Mouse (Mus musculus) kidney, embryonic 16.5 days (tissue): ENCODE data around the gene Rhobtb1. TPM values are rescaled to one million over a fixed set of nuclear protein-coding genes. Genes with fewer than 3 reads are reported as not detected.

ENCODE experiments used
- ATAC-seq: fragments of 200-750 bp; cut with Nextera tagmentation; 2 replicates; pipeline ENCODE4 v1.8.0; 2017; ENCODE audit warnings: moderate TSS enrichment; ENCODE audit not compliant: low FRiP score, low TSS enrichment
- H3K27ac ChIP-seq: fragments of 300-500 bp; sonication (generic); 2 replicates; pipeline ENCODE4 v1.5.1; 2014; ENCODE audit warnings: low read length
- H3K27me3 ChIP-seq: fragments of 300-500 bp; sonication (generic); 2 replicates; pipeline ENCODE4 v1.6.1; 2014; ENCODE audit warnings: low read length, control low read depth, mixed read lengths; ENCODE audit not compliant: insufficient read depth
- H3K36me3 ChIP-seq: fragments of 300-500 bp; sonication (generic); 2 replicates; pipeline ENCODE4 v1.6.1; 2014; ENCODE audit warnings: low read length, control low read depth, mixed read lengths; ENCODE audit not compliant: insufficient read depth
- H3K4me1 ChIP-seq: fragments of 300-500 bp; sonication (generic); 2 replicates; pipeline ENCODE4 v1.6.1; 2014; ENCODE audit warnings: low read length, control low read depth, mixed read lengths; ENCODE audit not compliant: insufficient read depth
- H3K4me2 ChIP-seq: fragments of 300-500 bp; sonication (generic); replicated peaks from 2 replicates; pipeline ENCODE4 v1.6.1; 2014; ENCODE audit warnings: low read depth, low read length
- H3K4me3 ChIP-seq: fragments of 300-500 bp; sonication (generic); 2 replicates; pipeline ENCODE4 v1.5.1; 2014; ENCODE audit warnings: mild to moderate bottlenecking, low read length
- H3K9ac ChIP-seq: fragments of 300-500 bp; sonication (generic); replicated peaks from 2 replicates; pipeline ENCODE4 v1.6.1; 2014; ENCODE audit warnings: low read length
- H3K9me3 ChIP-seq: fragments of 300-500 bp; sonication (generic); 2 replicates; pipeline ENCODE4 v1.6.1; 2016; ENCODE audit warnings: low read length, control low read depth
- WGBS: fragments of 180-500 bp; shearing (Covaris S2); extraction: QIAGEN DNeasy Blood & Tissue Kit; methylation state at CpG from one replicate; pipeline ENCODE4 v1.1.7; 2014; 5-methylcytosine and 5-hydroxymethylcytosine counted together
- polyA plus RNA-seq: library from polyadenylated mRNA; unstranded; fragments of >200 nt; fragmentation: Nextera tagmentation; extraction: Ambion mirVana; gene quantifications from 2 replicates; pipeline ENCODE4 v1.2.1, GENCODE M21; 2015

Rhobtb1 gene
- polyA plus RNA-seq, 1 experiment from 2014 or later, result 22.2 TPM

DNA sequence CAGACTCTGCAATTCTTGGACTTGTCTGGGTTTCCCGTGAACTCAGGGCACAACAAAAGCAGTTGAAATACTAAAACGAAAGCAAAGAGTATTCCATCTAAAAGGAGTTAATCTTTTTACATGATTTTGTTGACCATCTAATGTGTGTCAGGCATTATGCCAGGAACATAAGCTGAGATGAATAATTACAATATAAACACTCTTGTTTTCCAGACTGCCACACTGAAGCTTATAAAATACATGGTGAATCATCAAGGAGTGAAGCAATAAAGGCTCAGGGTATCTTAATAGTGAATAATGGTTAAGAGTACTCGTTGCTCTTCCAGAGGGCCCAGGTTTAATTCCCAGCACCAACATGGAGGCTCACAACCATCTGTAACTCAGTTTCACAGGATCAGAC, 29.8 kb downstream of the Rhobtb1 start:
- H3K36me3 ChIP-seq, result no peaks in the 10 kb centered on the region
- H3K4me1 ChIP-seq, result peaks cover 10% of the 10 kb centered on the region; the same call in 1 of the 2 replicates
- no peak overlapping the region for H3K9ac ChIP-seq
- peaks cover 6% of the 10 kb centered on the region; the same call in 1 of the 2 replicates for H3K9me3 ChIP-seq
- no peak overlapping the region for H3K27ac ChIP-seq
- H3K4me2 ChIP-seq, result no peak overlapping the region
- 47% methylated on average over 3 of the region's 3 CpGs for WGBS
- no peak for ATAC-seq
- no peak overlapping the region for H3K4me3 ChIP-seq
- H3K27me3 ChIP-seq, result no peaks in the 10 kb centered on the region

DNA sequence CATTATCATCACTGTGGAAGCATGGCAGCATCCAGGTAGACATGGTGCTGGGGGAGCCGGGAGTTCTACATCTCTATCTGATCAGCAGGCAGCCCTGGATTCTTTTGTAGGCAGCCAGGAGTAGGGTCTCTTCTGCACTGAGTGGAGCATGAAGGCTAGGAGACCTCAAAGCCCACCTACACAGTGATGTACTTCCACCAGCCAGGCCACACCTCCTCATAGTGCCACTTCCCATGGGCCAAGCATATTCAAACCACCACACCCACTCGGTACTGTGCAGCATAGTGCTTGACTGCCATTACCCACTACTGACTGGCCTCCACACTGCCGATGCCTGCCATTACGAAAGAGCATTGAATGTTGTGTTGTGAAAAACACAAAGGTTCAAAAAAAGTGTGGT, 33.7 kb downstream of the Rhobtb1 start:
- Histone ChIP-seq H3K27ac (peak overlapping the region; percentile 86; the same call in 1 of the 2 replicates), H3K36me3 (no peaks in the 10 kb centered on the region), H3K4me2 (no peak overlapping the region), H3K4me3 (no peak overlapping the region), H3K4me1 (peaks cover 13% of the 10 kb centered on the region; the same call in 1 of the 2 replicates), H3K9me3 (0 out of 2 replicates have a peak, but pooled peaks cover 3% of the 10 kb centered on the region), H3K27me3 (no peaks in the 10 kb centered on the region), H3K9ac (no peak overlapping the region)
- WGBS, result 97% methylated on average over 4 of the region's 4 CpGs
- ATAC-seq, result peak; percentile 44; the same call in 1 of the 2 replicates

DNA sequence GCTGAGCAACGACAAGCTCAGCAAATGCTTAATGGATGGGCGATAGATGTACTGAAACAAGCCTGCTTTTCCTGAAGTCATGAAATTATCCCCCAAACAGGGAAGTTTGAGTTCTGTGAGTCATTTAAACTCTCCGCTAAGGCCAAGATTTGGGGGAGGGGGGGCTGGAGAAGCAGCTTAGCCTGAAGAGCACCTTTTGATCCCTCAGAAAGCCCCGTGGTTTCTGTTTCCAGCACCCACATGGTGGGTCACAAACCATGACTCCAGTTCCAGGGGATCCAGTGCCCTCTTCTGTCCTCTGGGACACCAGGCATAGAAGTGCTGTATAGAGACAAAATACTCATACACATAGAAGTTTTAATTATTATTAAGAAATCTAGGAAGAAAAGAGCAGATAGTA, 34.2 kb downstream of the Rhobtb1 start:
- ATAC-seq, result peak; percentile 14; the same call in 1 of the 2 replicates
- 72% methylated on average over 4 of the region's 4 CpGs for WGBS
- H3K27ac ChIP-seq, result peak overlapping the region; percentile 86
- peak overlapping the region; percentile 59 for H3K4me2 ChIP-seq
- H3K9me3 ChIP-seq, result 0 out of 2 replicates have a peak, but pooled peaks cover 3% of the 10 kb centered on the region
- no peak overlapping the region for H3K9ac ChIP-seq
- H3K27me3 ChIP-seq, result no peaks in the 10 kb centered on the region
- no peaks in the 10 kb centered on the region for H3K36me3 ChIP-seq
- no peak overlapping the region for H3K4me3 ChIP-seq
- peaks cover 11% of the 10 kb centered on the region; the same call in 1 of the 2 replicates for H3K4me1 ChIP-seq

DNA sequence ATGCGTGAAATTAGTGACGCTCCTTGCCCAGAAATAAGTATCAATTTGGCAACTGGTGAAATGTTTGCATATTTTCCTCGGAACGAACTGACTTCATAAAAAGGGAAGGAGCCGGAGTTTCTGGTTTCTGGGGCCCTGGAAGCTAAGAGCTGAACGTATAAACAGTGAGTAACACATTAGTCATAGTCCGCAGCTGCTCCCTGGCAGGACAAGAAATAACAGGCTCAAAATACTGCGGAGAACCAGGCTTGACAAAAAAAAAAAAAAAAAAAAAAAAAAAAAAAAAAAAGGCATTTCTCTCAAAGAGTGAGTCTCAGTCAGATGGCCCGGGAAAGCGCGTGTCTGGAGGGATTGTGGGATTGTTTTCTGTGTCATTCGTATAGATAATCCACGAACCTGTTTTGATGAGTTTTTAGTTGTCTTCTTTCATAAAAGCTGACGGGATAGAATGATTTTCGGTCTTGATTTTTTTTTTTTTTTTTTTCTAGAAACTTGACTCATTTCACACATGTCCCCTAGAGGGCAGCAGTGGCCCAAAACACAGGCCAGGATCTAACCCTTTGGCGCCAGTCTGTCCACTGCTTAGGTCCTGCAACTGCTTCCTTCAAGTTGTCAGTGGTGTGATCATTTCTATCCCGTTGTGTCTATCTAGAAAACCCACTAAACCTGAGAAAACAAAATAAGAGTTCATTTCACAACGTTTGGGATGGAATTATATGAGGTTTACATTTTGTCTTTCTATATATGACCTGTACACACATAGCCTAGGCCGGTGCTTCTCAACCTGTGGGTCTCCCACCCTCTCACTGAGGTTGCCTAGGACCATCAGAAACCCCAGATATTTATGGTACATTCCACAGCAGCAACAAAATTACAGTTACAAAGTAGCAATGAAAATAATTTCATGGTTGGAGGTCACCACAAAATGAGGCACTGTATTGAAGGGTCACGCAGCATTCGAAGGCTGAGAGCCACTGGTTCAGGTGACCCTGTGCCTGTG, 35.0 kb downstream of the Rhobtb1 start:
- Histone ChIP-seq H3K27ac (peak overlapping the region; percentile 86), H3K9me3 (0 out of 2 replicates have a peak, but pooled peaks cover 3% of the 10 kb centered on the region), H3K4me2 (peak overlapping the region; percentile 59), H3K9ac (peak overlapping the region; percentile 52; the same call in 1 of the 2 replicates), H3K4me1 (peaks cover 8% of the 10 kb centered on the region; the same call in 1 of the 2 replicates), H3K4me3 (peak overlapping the region; percentile 46), H3K27me3 (no peaks in the 10 kb centered on the region), H3K36me3 (no peaks in the 10 kb centered on the region)
- ATAC-seq, result peak; percentile 90
- 17% methylated on average over 21 of the region's 21 CpGs for WGBS

- Histone ChIP-seq H3K27me3 (no peaks in the 10 kb centered on the region), H3K27ac (no peak overlapping the region), H3K36me3 (no peaks in the 10 kb centered on the region), H3K4me1 (peaks cover 8% of the 10 kb centered on the region; the same call in 1 of the 2 replicates), H3K9ac (no peak overlapping the region), H3K4me3 (no peak overlapping the region), H3K4me2 (no peak overlapping the region), H3K9me3 (0 out of 2 replicates have a peak, but pooled peaks cover 3% of the 10 kb centered on the region)
- ATAC-seq, result no peak
- 88% methylated on average over 9 of the region's 9 CpGs for WGBS
Observed at GRCm38 (mm10) chr10:69187773-69188443, 36.7 kb downstream of the Rhobtb1 start.

DNA sequence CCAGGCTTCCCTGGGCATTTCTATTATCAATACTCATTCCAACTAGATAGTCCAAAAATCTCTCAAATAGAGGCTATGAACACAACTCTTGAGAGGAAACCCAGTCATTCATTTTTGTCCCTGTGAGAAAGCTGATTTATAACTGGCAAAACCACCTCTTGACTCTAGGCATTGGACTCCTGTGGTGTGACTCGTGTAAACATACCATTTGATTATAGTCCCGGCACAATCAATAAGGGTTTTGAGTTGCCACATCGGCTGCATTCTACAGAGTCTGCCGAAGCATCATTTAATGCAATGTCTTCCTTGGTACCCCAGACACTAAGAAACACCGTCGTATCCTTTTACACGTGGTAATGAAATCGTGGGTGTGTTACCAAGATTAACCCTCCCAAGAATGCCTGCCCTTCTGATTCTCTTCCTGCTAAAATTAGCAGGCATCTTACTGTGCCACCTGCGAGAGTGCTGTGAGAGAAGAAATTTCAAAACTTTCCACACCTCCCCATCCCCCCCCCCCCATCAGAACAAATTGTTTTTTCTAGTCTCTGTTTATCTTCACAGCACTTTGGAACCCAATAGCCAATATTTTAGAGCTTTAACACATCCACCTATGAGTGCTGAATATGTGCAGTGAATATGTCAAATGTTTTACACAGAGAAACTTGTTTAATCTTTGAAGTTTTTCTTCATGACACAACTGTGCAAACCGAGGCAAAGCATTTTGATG, 39.4 kb downstream of the Rhobtb1 start:
- no peaks in the 10 kb centered on the region for H3K36me3 ChIP-seq
- H3K9me3 ChIP-seq, result no peaks in the 10 kb centered on the region
- H3K4me3 ChIP-seq, result no peak overlapping the region
- H3K9ac ChIP-seq, result no peak overlapping the region
- no peak for ATAC-seq
- peaks cover 3% of the 10 kb centered on the region; the same call in 1 of the 2 replicates for H3K4me1 ChIP-seq
- H3K4me2 ChIP-seq, result no peak overlapping the region
- WGBS, result 68% methylated on average over 10 of the region's 10 CpGs
- no peak overlapping the region for H3K27ac ChIP-seq
- no peaks in the 10 kb centered on the region for H3K27me3 ChIP-seq

DNA sequence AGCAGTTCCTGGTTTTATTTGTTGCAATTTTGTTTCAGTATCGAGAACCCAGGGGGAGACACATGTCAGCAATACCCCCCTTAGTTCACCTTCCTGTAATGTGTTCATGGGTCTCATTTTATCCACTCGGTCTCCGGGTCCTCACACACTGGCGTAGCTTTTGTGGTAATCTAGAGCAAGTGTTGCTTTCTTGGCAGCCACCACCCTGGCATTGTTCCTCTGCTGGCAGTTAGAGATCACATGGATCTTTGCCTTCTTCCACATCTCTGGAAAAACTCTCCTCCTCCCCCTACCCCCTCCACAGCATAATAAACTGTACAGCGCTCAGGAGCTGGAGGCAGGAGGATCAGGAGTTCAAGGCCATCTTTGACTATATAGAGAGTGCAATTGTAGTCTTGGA, 41.0 kb downstream of the Rhobtb1 start:
- Histone ChIP-seq H3K4me2 (no peak overlapping the region), H3K4me3 (no peak overlapping the region), H3K4me1 (no peaks in the 10 kb centered on the region), H3K27ac (no peak overlapping the region), H3K9ac (no peak overlapping the region), H3K36me3 (no peaks in the 10 kb centered on the region), H3K9me3 (no peaks in the 10 kb centered on the region), H3K27me3 (no peaks in the 10 kb centered on the region)
- 93% methylated on average over 5 of the region's 5 CpGs for WGBS
- no peak for ATAC-seq

DNA sequence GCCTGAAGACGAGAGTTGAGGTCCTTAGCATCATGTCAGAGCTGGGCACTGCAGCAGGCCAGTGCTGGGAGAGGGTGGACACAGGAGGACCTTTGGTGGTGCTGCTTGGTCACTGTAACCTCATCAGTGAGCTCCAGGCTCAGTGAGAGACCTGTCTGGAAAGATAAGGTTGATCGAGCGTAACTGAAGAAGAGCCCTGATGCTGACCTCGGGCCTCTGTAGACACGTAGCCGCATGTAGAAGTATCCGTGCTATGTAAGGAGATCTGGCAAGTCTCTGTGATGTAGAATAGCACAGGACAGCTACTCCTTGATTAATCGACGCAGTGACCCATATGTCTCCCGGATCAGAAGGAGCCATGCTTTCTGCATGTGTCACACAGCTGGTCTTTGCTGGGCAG, 42.5 kb downstream of the Rhobtb1 start:
- Histone ChIP-seq H3K9me3 (no peaks in the 10 kb centered on the region), H3K4me2 (no peak overlapping the region), H3K36me3 (no peaks in the 10 kb centered on the region), H3K4me3 (no peak overlapping the region), H3K27me3 (no peaks in the 10 kb centered on the region), H3K4me1 (no peaks in the 10 kb centered on the region), H3K9ac (no peak overlapping the region), H3K27ac (no peak overlapping the region)
- 52% methylated on average over 10 of the region's 10 CpGs for WGBS
- peak; percentile 79 for ATAC-seq

DNA sequence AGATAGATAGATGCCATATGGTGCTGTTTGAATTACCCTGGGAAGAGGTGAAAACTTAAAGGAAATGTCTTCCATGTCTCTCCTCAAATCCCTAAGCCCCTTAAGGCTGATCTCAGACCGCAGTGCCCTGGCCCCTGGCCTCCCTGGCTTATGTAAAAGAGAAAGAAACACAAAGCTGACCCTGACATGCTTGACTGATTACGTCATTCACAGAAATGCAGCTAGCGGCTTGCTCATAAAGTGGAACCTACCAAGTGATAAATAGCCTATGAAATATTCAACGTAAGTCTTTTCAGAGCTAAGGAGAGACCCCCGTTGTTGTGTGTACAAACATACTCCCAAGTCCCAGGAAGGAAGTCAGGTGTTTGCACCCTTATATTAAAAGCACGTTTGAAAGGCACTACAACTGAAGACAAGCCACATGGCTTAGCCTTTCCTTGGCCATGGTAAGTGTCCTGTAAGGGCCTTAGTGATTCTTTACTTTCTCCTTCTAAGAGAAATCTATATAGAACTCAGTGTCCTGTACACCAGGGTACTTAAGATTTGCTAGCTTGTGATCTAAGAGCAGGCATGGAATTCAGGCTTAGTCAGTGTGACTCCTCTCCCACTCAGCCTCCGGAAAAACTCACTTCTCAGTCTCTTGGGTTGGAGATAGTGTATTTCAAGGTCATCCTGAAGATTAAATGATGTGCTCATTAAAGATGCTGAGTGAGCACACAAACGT, 53.6 kb downstream of the Rhobtb1 start:
- 26% methylated on average over 8 of the region's 8 CpGs for WGBS
- ATAC-seq, result no peak
- H3K36me3 ChIP-seq, result 0 out of 2 replicates have a peak, but pooled peaks cover under 1% of the 10 kb centered on the region
- no peak overlapping the region for H3K4me2 ChIP-seq
- no peak overlapping the region for H3K9ac ChIP-seq
- no peak overlapping the region for H3K4me3 ChIP-seq
- H3K9me3 ChIP-seq, result no peaks in the 10 kb centered on the region
- H3K4me1 ChIP-seq, result 0 out of 2 replicates have a peak, but pooled peaks cover 4% of the 10 kb centered on the region
- H3K27me3 ChIP-seq, result no peaks in the 10 kb centered on the region
- H3K27ac ChIP-seq, result no peak overlapping the region
